Mouse (Mus musculus) right cerebral cortex, adult 18-20 months (tissue): ENCODE results near the gene Uroc1.

Experiments
- DNase-seq: peaks from one replicate; pipeline ENCODE4 v3.0.0; 2022; ENCODE audit warnings: mixed read lengths

The Uroc1 gene

DNA sequence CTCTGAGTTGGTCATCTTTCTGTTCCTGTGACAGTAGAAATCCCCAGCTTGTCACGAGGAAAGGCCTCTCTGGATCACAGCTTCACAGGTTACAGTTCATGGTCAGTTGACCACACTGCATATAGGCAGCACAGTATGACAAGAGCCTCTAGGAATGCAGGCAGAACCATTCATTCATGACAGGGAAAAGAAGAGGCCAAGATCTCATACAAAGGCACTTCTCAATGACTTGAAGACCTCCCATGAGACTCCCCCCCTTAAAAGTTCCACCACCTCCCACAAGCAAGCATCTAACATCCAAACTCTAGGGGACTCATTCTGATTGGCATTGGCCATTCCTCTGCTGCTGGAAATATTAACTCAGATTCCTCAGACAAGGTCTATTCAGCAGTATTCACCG is 26.4 kb downstream of the Uroc1 start:
- no peak for DNase-seq

DNA sequence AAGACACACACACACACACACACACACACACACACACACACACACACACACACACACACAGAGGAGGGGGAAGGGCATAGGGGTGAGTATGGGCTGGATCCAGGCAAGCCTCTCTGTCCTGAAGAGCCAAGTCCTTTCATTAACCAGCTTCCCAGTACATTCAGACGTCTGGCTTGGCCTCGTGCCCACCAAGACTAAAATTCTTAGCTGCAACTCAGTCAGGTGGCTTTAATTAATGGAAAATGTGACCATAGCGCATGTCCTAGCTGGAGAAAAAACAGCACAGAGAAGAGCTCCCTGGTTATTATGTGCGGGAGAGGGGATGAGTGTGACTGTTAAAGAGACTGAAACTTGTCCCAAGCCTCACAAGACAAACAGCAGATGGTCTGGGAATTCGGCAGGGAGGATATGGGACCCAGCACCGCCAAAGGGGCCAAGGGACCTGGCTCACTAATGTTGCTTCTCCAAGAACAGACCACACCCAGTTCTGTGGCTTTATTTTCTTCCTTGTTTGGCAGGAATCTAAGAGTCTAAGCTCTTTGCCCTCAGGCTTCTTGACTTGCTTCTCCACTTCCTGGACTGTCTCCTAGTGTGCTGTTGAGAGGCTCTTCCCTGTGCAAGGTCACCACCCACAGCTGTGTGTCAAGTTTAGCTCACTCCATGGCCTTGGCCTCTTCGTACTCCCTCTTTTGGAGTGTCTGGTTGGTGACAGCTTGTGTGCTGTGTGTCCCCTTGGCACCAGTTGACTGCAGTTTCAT is 27.1 kb downstream of the Uroc1 start:
- no peak for DNase-seq

DNA sequence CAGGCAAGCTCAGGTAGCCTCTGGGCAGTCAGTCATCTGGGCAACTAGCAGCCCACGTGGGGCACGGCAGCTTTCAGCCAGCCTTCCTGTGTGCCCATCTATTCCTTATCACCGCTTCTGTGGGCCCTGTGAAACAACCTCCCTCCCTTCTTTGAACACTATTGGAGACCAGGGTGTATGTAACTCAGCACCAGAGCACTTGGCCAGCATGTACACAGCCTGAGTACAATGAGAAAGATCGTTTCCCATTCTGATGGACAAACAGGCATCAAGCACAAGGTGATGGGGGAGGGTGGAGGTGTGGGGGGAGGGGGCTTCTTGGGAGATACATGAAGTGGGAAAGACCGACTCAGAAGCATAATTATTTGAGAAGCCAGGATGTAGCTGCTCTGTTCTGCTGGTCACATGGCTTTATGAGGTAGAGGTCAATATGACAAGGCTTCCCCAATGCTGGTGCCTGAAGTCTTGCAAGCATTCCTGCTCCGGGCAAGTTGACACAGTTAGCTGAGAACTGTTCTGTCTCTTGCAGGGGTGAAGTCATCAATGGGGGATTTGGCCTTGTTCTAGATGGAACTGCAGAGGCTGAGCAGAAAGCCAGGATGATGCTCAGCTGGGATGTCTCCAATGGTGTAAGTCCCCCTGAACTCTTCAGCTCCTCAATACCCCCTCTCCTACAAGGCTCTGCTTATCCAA is 28.0 kb downstream of the Uroc1 start:
- no peak for DNase-seq

DNA sequence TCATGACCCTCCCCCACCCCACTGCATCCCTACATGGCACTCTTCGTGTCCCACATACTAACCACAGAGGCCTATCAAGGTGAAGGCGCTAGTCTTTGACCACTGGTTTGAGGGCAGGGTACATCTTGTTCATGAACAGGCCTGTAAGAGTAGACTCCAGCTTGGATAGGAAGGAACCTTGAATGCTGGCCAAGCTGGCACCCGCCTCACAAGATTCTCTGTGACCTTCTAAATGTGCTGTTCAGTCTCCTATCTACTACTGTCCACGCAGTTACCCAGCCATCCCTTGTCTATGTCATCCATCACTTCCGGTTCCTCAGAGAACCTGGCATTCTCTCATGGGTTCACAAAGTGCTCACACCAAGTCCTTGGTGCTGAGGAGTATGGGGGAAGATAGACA is 30.2 kb downstream of the Uroc1 start:
- no peak for DNase-seq

DNA sequence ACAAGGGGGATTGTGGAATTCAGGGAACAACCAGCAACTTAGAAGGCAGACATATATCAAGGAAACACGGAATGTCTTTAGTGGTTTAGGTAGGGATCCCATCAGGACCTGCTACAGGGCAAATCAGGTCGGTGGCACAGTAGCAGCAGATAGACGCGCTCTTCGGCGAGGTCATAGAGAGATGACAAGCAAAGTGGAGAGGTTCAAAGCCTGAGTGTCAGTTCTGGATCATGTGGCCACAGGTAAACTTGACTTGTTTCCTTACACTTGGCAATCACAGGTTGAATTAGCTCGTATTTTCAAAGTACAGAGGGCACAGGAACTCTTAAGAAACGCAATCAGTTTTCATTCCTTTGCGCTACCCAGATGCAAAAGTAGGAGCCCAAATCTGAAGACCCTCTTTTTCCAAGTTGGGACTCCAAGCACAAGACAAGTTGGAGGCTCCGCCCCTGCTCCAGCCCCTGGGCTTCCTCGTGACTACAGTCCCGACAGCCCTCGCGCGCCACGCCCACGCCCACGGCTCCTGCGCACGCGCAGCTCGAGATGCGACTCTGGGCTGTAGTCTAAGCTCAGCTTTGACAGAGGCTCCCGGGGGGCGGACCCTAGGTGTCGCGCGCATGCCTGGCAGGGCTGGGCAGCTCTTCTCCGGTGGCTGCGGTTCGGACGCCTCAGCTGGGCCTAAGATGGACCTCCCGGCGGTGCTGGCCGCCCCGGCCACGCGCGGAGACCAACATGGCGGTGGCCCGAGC is 36.1 kb downstream of the Uroc1 start, which contains the start of gene Zxdc:
Gene Zxdc, plus strand, starts transcription at position 517 of the 749 bp plus-strand sequence.
- peak; percentile 100 for DNase-seq

DNA sequence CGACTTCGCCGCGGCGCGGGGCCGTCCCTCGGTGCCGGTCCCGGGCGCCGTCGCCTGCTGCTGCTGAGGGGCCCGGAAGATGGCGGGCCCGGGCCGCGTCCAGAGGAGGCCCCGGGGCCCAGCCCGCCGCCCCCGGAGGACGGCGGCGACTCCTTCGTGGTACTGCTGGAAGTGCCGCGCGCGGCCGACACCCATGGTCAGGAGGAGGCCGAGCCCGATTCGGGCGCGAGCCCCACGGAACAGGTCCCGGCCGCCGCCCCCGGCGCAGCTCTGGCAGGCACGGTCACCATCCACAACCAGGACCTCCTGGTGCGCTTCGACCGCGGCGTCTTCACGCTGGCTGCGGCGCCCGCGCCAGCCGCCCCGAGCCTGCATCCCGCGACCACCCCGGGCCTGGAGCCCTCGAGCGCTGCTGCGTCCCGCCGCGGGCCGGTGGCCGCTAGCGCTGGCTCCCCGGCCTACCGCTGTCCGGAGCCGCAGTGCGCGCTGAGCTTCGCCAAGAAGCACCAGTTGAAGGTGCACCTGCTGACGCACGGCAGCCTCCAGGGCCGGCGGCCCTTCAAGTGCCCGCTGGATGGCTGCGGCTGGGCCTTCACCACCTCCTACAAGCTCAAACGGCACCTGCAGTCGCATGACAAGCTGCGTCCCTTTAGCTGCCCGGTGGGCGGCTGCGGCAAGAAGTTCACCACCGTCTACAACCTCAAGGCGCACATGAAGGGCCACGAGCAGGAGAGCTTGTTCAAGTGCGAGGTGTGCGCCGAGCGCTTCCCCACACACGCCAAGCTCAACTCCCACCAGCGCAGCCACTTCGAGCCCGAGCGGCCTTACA is 36.9 kb downstream of the Uroc1 start:
- DNase-seq = peak; percentile 42

DNA sequence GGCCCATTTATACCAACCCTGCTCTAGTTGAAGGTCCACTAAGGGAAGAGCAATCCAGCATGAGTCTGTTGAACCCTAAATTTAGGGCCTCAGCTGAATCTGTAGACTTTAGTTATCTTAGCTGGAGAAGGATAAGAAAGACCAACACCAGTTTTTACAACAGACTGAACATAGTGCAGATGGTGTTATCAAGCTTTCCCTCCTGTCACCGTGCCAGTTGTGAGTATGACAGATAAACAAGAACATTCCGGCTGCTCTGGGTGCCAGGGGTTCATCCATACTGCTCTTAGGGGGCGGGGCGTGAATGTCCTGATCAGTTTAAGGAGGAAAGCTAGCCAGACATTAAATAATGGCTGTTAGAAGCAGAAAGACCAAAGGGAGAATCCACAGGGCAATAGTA is 41.6 kb downstream of the Uroc1 start:
- DNase-seq = no peak

DNA sequence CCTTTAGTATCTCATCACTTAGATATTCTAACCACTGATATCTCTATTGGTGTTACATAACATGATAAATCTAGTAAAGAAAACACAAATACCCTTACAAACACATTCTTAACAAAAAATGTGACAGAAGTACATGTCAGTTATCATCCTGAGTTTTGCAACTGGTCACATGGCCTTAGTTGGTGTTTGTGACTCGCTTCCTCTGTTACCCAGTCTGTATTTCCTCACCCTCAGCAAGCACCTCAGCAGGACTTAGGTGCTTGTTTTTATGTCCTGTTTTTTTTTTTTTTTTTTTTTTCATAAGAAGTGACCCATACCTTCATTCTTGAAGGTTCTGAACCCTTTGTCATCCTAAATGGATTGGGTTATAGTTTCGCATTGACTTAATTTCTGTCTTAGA is 44.6 kb downstream of the Uroc1 start:
- no peak for DNase-seq

DNA sequence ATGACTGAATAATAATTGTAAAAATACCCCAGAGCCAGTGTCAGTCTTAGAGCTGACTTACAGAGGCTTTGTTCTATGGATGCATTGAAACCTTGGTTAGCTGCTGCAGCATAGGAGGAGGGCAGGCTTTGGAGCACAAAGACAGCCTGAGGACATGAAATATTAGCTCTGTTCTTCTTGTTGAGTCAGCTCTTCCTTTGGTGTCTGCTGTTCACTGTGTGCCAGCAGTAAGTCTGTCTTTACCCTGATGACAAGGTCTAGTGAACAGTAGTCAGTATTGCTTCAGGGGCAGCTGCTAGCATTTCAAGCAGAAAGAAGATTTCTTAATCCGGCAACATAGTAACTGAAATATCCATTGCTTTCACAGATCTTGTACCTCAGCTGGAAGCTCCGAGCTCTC is 48.4 kb downstream of the Uroc1 start:
- no peak for DNase-seq

DNA sequence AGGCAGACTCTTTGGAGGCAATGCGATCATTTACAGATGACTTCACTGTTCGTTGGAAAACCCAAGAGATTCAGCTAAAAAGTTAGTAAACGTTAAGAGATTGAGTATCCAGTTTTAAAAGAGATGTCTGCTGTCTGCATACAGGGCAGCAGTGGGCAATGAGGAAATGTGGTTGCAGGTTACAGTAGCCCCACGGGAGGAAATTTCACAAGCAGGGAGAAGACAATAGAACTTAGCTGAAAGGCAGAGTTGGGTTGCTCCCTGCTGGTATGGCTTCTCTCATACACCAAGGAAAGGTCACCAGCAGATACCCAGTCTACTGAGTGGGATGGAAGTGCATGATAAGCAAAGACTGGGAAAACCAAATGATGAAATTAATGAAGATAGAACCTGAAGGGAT is 57.5 kb downstream of the Uroc1 start:
- DNase-seq = no peak

DNA sequence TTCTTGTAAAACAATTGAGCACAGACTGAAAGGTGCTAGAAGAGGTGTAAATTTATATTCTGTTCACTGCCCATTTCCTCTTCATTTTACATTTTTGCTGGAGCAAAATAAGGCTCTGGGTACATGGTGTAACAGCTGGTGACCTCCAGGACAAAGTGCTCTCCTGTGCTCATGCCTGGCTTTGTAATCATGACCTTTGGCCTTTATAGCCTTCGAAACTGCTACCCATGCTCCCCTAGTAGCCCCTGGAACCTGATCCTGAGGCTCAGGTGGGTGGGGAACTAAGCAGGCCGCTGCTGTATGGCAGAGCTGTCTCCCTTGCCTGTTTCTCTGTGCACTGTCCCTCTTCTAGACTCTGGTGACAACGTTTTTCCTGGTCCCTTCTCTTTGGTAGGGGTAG is 60.9 kb downstream of the Uroc1 start:
- DNase-seq = no peak

DNA sequence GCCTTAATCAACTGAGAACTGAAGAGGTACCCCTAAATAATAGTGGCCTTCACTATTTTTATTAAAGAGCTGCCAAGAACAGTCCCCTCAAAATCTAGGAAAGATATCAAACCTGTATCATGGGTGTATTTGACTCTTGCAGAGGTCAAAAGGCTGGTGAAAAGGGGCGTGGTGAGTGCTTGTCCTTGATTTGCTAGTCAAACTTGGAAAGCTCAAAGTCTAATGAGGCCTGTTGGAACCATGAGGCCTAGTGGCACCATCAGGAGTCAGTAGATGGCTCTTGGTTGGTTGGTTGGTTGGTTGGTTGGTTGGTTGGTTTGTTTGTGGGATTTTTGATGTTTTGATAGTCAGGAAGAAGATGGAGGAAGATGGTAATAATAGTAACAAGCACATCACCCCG is 62.7 kb downstream of the Uroc1 start:
- no peak for DNase-seq

DNA sequence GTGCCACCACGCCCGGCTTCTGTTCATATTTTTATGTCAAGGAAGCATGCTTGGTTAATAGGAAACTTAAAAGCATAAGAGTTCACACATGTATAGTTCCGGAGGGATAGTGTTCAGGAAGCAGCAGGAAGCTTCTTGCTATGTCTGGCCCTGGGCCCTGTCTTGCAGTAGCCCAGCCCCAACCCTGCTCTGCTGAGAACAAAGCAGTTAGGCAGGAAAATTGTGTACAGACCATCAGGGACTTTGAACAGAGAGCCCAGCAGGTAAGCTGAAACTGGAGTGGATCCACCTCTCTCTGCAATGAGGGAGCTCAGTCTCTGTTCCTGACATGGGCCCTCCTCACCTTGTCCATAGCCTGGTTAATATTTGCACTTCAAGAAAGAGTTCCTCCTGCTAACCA is 64.2 kb downstream of the Uroc1 start:
- DNase-seq = no peak

DNA sequence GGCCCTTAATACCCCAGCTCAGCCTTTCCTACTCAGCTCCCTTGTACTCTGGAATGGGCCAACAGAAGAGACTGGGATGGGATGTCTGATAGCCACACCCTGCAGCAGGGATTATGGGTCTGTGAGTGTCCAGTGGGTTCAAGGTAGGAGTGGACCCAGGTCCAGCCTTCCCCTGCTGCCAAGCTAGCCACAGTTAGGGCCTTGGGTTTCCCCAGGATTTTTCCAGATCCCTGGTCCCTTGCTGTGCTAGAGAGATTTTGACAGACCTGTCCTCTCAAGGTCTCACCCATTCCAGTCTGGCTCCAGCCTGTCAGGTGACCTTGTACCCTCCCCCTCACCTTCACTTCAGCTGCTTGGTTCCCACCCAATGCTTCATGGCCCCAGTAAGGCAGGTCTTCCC is 75.5 kb downstream of the Uroc1 start:
- DNase-seq = no peak

DNA sequence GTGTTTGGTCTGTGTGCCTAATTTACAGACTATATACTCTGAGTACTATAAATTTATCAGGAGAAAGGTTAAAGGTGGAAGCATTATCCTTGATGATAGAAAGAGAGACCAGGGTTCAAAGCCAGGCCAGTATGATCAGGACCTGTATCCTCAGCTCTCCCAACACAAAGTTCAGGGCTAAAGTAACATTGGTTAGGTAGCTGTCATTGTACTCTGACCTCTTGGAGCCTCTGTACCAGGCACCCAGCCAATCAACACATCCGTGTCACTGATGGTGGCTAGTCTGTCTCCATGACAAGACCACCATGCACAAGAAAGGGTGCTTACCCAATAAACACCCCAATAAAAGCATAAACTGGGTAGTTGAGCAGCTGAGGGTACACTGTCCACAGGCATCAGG is 77.9 kb downstream of the Uroc1 start:
- no peak for DNase-seq

DNA sequence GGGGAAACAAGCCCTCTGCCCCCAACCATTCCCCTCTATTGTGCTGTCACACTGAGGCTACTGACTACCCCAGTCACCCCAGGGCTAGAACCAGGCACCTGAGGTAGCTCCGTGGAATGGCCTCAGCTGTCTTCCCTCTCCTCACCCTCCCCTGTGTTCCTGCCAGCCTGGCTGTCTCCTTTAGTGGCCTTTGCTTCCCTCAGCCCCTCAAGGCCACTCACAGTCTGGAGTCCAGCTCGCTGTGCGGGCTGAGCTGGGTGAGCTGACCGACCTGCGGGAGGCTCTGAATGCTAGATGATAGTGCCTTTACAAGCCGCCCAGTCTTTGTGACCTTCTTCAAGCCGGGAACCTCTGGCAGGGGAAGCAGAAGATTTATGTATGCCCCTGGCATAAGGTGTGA is 78.8 kb downstream of the Uroc1 start:
- DNase-seq = no peak
